Mouse (Mus musculus) bone marrow macrophage, adult 2 months (primary cell): ENCODE measurements around the gene Ccdc85b.

Experiments used
- CTCF ChIP-seq: IDR thresholded peaks from 2 replicates; pipeline ENCODE4 v1.5.1; 2012; ENCODE audit warnings: low read depth, mild to moderate bottlenecking, low read length, moderate library complexity
- POLR2A ChIP-seq: IDR thresholded peaks from 2 replicates; pipeline ENCODE4 v1.6.1; 2012; ENCODE audit warnings: mild to moderate bottlenecking, low read depth, low read length, borderline replicate concordance

DNA sequence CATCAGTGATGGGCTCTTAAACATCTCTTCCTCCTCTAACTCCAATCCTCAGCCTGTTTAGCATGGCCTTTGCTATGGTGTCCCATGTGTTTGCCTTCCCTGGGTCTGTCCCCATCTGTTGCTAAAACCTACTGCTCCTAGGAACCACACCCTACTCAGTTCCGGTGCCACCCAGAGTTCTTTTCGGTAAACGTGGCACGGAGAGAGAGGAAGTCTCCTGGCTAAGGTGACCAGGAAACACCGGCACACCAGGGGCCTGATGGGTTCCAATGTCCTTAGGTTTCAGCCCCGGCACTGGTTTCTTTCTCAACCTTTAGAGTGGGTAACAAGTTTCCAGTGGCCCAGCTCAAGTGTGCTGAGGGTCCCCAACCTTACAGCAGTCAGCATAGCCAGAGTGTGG, 37.1 kb downstream of the Ccdc85b start:
- TF ChIP-seq POLR2A (no peak), CTCF (no peak)
